Mouse (Mus musculus) liver, embryonic 14.5 days (tissue): ENCODE data around the gene Cwc27. TPM values are rescaled to one million over a fixed set of nuclear protein-coding genes. Genes with fewer than 3 reads are reported as not detected.

ENCODE experiments used
- ATAC-seq: fragments of 200-750 bp; cut with Nextera tagmentation; 2 replicates; pipeline ENCODE4 v1.8.0; 2017; ENCODE audit warnings: moderate number of reproducible peaks, mild to moderate bottlenecking, moderate library complexity; ENCODE audit not compliant: insufficient read depth
- DNase-seq, 3 experiments: peaks; one replicate each; pipeline ENCODE4 v3.0.0-alpha.2; 2012 to 2013; ENCODE audit warnings: low read depth in 3 of 3, low spot score in 3 of 3
- H3K27ac ChIP-seq: fragments of 300-500 bp; sonication (generic); 2 replicates; pipeline ENCODE4 v1.5.1; 2014; ENCODE audit warnings: moderate library complexity, mild to moderate bottlenecking, control low read depth, inconsistent platforms
- H3K27me3 ChIP-seq: fragments of 300-500 bp; sonication (generic); 2 replicates; pipeline ENCODE4 v1.6.1; 2014; ENCODE audit warnings: mild to moderate bottlenecking, low read length, moderate library complexity; ENCODE audit not compliant: control insufficient read depth, insufficient read depth
- H3K36me3 ChIP-seq: fragments of 300-500 bp; sonication (generic); replicated peaks from 2 replicates; pipeline ENCODE4 v1.6.1; 2014; ENCODE audit warnings: low read depth; ENCODE audit not compliant: control insufficient read depth, insufficient read depth
- H3K4me1 ChIP-seq, 2 experiments: fragments of 200-500 bp in 1 of 2; fragments of 300-500 bp in 1 of 2; sonication (generic) in 1 of 2; replicated peaks; 2 replicates each; pipeline ENCODE4 v1.6.1; 2012 to 2014; ENCODE audit warnings: antibody characterized with exemption in 1 of 2, inconsistent platforms in 1 of 2, low read length in 1 of 2; ENCODE audit not compliant: control insufficient read depth in 2 of 2, insufficient read depth in 2 of 2
- H3K4me2 ChIP-seq: fragments of 300-500 bp; sonication (generic); 2 replicates; pipeline ENCODE4 v1.6.1; 2014; ENCODE audit warnings: low read depth, mild to moderate bottlenecking, control low read depth, moderate library complexity
- H3K4me3 ChIP-seq, 2 experiments: fragments of 200-500 bp in 1 of 2; fragments of 300-500 bp in 1 of 2; sonication (generic) in 1 of 2; 2 replicates each; pipeline ENCODE4 v1.5.1; 2012 to 2014; ENCODE audit warnings: low read depth in 2 of 2, low read length in 2 of 2, mild to moderate bottlenecking in 2 of 2, control low read depth in 1 of 2, inconsistent platforms in 1 of 2, moderate library complexity in 1 of 2; ENCODE audit not compliant: insufficient read depth in 1 of 2
- H3K9ac ChIP-seq: fragments of 300-500 bp; sonication (generic); replicated peaks from 2 replicates; pipeline ENCODE4 v1.6.1; 2014; ENCODE audit warnings: mild to moderate bottlenecking, control low read depth, moderate library complexity
- H3K9me3 ChIP-seq: fragments of 300-500 bp; sonication (generic); 2 replicates; pipeline ENCODE4 v1.6.1; 2016; ENCODE audit warnings: low read length, mixed read lengths; ENCODE audit not compliant: control insufficient read depth
- CTCF ChIP-seq: IDR thresholded peaks from 2 replicates; pipeline ENCODE4 v1.5.1; 2016; ENCODE audit warnings: antibody characterized with exemption, low read depth, control low read depth
- EP300 ChIP-seq: IDR thresholded peaks from 2 replicates; pipeline ENCODE4 v1.6.1; 2016; ENCODE audit warnings: antibody characterized with exemption, low read depth
- WGBS: fragments of 180-500 bp; shearing (Covaris S2); extraction: QIAGEN DNeasy Blood & Tissue Kit; methylation state at CpG from one replicate; pipeline ENCODE4 v1.1.7; 2014; ENCODE audit not compliant: insufficient replicate concordance; 5-methylcytosine and 5-hydroxymethylcytosine counted together
- polyA plus RNA-seq, 2 experiments: library from polyadenylated mRNA; depleted of rRNA in 1 of 2; stranded (reverse) in 1 of 2; unstranded in 1 of 2; fragments of >200 nt; fragmentation: Nextera tagmentation in 1 of 2; extraction: Ambion mirVana in 1 of 2; gene quantifications; 2 replicates each; pipeline versions ENCODE4 v1.2.1 to v1.2.3; 2012 to 2014

Cwc27 gene
- polyA plus RNA-seq, 2 experiments = 4.9 to 7.8 TPM

DNA sequence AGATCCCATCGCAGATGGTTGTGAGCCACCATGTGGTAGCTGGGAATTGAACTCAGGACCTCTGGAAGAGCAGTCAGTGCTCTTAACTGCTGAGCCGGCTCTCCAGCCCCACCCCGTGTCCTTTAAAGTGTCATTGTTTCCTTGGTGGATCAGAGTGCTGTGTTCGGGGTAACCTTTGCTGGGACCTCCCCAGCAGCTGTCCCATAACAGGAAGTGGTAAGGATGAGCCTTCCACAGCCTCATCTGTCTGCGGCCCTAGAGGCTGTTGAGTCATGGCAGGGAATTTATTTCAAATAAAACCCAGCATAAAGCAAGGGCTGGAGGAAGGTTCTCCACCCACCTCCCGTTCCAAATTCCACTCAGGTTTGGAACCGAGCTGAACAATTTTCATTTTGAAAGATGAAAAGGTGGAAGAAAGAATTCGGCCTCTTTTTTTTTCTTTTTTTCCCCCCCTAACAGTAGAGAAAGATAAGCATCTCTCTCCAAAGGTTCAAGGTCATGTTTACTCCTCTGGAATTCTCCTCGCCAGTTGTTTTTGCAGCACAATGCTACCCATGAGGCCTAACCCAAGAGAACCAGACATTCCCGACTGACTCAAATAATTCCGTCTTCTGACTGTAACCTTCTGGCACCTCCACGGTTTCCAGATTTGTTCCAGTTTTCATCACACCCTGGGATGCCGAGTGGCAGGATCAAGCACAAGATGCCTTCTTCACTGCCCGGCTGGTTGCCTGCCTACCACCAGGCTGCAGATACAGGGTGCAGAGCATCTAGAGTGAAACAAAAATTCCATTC, 210.0 kb downstream of the Cwc27 start:
- 49% methylated on average over 14 of the region's 14 CpGs for WGBS
- no peaks in the 10 kb centered on the region for H3K36me3 ChIP-seq
- H3K27ac ChIP-seq = no peak overlapping the region
- H3K9ac ChIP-seq = no peak overlapping the region
- TF ChIP-seq CTCF = no peak
- TF ChIP-seq EP300 = no peak
- H3K9me3 ChIP-seq = no peaks in the 10 kb centered on the region
- ATAC-seq = peak; percentile 37; the same call in 1 of the 2 replicates
- no peak overlapping the region for H3K4me3 ChIP-seq
- peaks cover 0 to 2% of the 10 kb centered on the region in 2 experiments; a peak in 1 of 4 replicates for H3K4me1 ChIP-seq
- H3K27me3 ChIP-seq = no peaks in the 10 kb centered on the region
- H3K4me2 ChIP-seq = no peak overlapping the region
- DNase-seq = no peak

DNA sequence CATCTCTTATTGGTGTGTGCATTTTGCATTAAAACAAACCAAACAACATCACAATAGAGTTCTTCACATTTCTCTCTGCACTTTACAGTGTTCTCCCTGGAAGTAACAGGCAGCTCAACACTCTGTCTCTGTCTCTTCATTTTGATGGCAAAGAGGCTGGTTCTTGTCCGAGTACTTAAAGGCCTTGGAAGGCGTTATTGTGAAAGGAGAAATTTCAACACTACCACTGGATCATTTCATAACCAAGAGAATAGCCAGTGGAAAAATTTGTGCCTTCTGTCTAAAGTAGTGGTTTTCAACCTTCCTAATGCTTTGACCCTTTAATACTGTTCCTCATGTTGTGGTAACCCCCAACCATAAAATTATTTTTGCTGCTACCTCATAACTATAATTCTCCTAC, 211.8 kb downstream of the Cwc27 start:
- TF ChIP-seq CTCF = no peak
- no peak for TF ChIP-seq EP300
- no peak overlapping the region for H3K27ac ChIP-seq
- H3K27me3 ChIP-seq = no peaks in the 10 kb centered on the region
- WGBS = 75% methylated on average over 2 of the region's 2 CpGs
- no peak overlapping the region for H3K9ac ChIP-seq
- H3K4me3 ChIP-seq = no peak overlapping the region
- no peaks in the 10 kb centered on the region for H3K36me3 ChIP-seq
- DNase-seq (no peak), ATAC-seq (no peak)
- H3K4me1 ChIP-seq = 0 out of 4 replicates have a peak, but pooled peaks cover 0 to 2% of the 10 kb centered on the region in 2 experiments
- no peaks in the 10 kb centered on the region for H3K9me3 ChIP-seq
- H3K4me2 ChIP-seq = no peak overlapping the region

DNA sequence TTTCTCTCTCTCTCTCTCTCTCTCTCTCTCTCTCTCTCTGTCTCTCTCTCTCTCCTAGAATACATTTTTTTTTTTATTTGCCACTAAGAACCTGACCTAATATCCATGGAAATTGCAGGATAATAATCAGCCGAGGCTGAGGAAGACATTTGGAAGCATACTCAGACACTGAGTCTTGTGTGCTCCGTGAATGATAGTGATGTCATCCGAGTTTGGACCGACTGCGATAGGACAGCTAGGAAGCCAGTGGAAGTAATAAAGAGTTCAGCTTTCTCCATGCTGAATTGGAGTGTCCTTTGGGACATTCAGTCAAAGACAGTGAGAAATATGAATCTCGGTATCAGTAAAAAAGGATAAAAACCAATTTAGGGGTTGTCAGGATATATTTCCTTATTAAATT, 214.7 kb downstream of the Cwc27 start:
- Histone ChIP-seq H3K4me2 (no peak overlapping the region), H3K4me1 (0 out of 4 replicates have a peak, but pooled peaks cover 0 to under 1% of the 10 kb centered on the region in 2 experiments), H3K27ac (no peak overlapping the region), H3K27me3 (no peaks in the 10 kb centered on the region), H3K9me3 (no peaks in the 10 kb centered on the region), H3K9ac (no peak overlapping the region), H3K4me3 (no peak overlapping the region), H3K36me3 (no peaks in the 10 kb centered on the region)
- TF ChIP-seq EP300 (no peak), CTCF (no peak)
- DNase-seq (no peak), ATAC-seq (no peak)
- WGBS = 68% methylated on average over 6 of the region's 6 CpGs

DNA sequence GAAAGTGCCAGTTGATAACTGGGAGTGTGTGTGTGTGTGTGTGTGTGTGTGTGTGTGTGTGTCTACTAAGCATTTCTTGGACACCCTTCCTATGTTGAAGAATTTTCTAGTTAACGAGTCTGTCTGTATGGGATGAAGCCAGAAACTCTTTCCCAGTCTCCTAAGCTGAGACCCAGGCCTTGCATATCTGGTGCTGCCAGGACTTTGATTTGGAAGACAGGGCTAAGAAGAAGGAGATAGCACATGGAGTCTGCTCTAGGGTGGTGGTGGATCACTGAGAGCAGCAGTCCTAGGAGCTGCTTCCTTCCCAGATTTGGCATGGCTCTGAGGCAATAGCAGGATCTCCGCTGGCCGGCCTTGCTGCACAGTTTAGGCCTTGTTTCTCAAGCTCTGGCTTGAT, 215.2 kb downstream of the Cwc27 start:
- Histone ChIP-seq H3K4me2 (no peak overlapping the region), H3K9ac (no peak overlapping the region), H3K9me3 (no peaks in the 10 kb centered on the region), H3K4me1 (no peaks in the 10 kb centered on the region), H3K27me3 (no peaks in the 10 kb centered on the region), H3K27ac (no peak overlapping the region), H3K36me3 (no peaks in the 10 kb centered on the region), H3K4me3 (no peak overlapping the region)
- ATAC-seq = no peak
- no peak for DNase-seq
- TF ChIP-seq CTCF (no peak), EP300 (no peak)
- 68% methylated on average over 3 of the region's 3 CpGs for WGBS

DNA sequence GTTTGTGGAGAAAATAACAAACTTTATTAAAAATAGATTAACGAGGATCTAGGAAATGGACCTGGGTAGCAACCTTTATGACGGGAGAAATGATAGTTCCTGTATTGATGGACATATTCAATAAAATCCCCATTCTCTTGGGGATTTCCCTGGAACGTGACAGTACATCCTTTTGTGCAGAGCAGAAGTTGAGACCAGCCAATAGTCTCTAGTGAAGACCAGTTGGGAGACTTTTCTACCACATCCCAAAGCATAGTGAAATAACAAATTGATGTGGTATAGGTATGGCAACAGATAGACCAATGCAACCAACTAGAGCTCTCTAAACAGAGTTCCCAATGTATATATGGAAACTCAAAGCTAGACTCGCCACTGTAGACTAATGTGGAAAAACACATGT, 220.7 kb downstream of the Cwc27 start:
- 62% methylated on average over 4 of the region's 4 CpGs for WGBS
- Histone ChIP-seq H3K4me3 (no peak overlapping the region), H3K4me1 (no peaks in the 10 kb centered on the region), H3K9ac (no peak overlapping the region), H3K27me3 (no peaks in the 10 kb centered on the region), H3K36me3 (no peaks in the 10 kb centered on the region), H3K27ac (no peak overlapping the region), H3K9me3 (no peaks in the 10 kb centered on the region), H3K4me2 (no peak overlapping the region)
- DNase-seq (no peak), ATAC-seq (no peak)
- TF ChIP-seq CTCF (no peak), EP300 (no peak)
